ENCODE assay signal across 16 mouse cellular contexts in the genomic region with DNA sequence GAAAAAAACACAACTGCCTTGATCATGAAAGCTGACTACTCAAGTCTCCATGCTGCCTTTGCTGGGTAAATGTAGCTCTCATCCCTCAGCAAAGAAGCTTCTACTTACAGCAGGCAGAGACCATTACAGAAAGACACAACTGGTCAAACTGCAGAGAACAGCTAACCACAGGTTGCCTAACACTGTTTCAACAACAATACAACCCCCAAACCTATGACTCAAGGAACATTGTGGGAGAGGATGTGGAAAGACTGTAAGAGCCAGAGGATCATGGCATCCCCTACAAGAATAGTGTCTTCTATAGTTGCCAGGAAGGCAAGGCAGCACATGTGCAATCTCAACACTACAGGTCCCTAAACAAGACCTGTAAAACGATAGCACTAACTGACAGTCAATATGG. TPM values are rescaled to one million over a fixed set of nuclear protein-coding genes. Genes with fewer than 3 reads are reported as not detected.
"Had no signal": no experiment of that assay in that cellular context is flagged by ENCODE, and none has a peak within 500 bp of the region (broad histone marks: within the 10 kb centered on the region; RNA-seq: fewer than 3 reads in every experiment).

No protein-coding gene starts in this region.

- ATAC-seq: liver, postnatal 0 days; lung, postnatal 0 days; midbrain, embryonic 16.5 days had no signal

- DNase-seq: liver, postnatal 0 days; lung, adult 2 months; lung, postnatal 14 days; lung, postnatal 36 days; midbrain, embryonic 14.5 days; retina, postnatal 1 day; right cerebral cortex, adult 18-20 months; right cerebral cortex, postnatal 25 days; right cerebral cortex, postnatal 4 days; thymus, adult 2 months; thymus, postnatal 25 days; thymus, postnatal 4 days had no signal

RNA-seq across cellular contexts. Expression of a gene that starts 23.9 kb away (rescaled TPM):
- total RNA-seq: megakaryocyte, adult 5-6 weeks; megakaryocyte-erythroid progenitor cell, adult 5-6 weeks had no signal
